Mouse (Mus musculus) spleen, postnatal 10 days (tissue): ENCODE data around the gene Utp20.

Experiments
- DNase-seq, 2 experiments: peaks; one replicate each; pipeline ENCODE4 v3.0.0; 2021 to 2022; ENCODE audit warnings: low spot score in 2 of 2

Utp20 gene

DNA sequence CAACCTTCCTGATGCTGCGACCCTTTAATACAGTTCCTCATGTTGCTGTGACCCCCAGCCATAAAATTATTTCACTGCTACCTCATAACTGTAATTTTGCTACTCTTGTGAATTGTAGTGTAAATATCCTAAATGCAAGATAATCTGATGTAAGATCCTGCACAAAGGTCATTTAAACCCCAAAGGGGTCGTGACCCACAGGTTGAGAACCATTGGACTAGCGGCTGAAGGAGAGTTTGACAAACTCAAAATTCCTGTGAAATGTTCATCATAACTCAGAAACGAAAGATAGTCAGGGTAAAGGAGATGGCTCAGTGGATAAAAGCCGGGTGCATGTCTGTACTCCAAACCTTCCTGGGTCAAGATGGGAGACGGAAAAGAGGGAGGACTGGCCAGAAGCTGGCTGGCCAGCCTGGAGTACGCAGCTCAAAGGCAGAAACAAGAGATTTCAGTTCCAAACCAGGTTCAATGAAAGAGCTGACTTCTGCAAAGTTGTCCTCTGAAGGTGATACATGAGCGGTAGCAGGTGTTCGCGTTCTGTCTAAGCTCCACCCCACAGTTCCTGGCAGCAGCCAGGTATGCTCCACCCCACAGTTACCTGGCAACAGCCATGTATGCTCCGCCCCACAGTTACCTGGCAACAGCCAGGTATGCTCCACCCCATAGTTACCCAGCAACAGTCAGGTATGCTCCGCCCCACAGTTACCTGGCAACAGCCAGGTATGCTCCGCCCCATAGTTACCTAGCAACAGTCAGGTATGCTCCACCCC is 109.4 kb downstream of the Utp20 start:
- no peak for DNase-seq

DNA sequence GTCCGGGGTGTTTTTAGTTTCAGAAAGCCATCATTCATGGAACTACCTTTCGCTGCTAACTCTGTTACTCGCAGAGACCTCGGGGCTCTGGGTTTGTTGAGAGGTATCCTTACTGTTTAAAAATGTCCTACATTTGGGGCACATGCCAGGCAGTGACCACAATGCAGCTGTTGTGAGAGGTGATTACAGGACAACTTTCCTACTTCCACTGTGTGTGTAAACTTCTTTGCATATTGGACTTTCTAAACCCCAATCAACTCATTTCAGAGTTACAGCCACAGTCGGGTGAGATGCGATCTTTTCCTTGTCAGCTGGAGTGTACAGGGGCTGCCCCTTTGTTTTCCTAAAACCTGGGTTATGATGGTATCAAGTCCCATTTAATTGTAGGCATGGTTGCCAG is 111.0 kb downstream of the Utp20 start:
- no peak for DNase-seq

DNA sequence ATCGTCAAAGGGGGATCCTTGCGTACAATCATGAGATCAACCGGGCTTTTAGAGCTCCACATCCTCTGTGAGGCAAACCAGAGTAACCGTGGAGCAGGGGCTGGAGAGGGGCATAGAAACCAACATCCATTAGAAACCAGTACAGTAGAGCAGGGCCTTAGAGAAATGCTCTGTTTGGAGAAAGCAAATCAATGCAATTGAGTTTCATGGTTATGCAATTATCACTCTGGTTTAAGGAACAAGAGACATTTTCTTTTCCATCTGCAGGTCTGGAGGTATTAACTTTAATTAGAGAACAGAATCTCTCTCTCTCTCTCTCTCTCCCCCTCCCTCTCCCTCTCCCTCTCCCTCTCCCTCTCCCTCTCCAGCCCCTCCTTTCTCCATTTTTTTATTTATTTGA is 111.9 kb downstream of the Utp20 start:
- no peak for DNase-seq

DNA sequence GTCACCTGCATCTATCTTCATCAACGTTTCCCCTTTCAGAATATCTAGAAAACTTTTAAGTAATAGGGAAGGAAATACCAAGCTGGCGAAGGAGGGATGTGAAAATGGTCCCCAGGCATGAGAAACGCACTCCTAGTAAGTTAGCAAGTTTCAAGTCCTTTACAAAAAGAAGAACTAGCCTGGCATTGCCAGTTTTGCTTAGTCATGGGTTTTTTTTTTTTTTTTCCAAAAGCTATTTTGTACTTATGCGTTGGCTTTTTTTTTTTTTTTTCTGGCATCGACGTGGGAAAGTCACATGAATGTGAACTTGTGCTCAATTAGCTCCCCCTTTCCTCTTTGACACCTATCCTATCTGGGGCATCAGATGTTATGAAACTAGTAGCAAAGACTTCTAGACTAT is 114.2 kb downstream of the Utp20 start:
- no peak for DNase-seq

DNA sequence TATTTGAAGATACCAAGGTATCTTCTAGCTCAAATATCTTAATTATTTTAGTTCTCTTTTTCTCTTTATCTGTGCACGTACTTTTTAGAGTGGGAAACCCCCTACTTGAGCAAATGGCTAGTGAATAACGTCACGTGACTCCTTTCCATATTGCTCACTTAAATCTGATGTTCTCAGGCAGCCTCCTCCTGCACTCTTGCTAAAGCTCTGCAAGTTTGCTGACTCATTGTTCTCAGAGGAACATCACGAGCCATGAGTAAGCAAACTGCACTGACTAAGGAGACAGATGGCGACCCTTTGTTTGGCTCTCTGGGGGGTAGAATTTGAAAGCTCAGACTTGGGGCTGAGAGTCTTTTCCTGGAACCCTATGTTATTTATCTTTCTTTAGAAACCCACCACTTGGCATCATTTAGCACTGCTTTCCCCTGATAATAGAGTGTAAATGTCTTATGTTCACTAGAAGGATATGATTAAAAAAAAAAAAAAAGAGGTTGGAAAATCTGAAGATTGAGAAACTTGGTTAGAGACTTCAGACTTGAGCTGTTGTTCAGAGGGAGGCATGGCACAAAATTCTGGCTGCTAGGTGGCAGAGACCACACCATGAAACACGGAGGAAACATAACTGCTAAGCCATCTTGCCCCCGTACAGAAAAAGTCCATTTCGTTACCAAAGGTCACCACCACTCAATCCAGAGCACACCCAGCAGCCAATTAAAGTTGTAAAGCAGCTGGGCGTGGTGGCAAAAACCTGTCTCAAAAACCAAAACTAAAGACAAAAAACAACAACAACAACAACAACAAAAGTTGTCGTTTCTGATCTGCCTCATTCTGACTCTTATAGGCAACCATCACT is 117.7 kb downstream of the Utp20 start:
- no peak for DNase-seq

DNA sequence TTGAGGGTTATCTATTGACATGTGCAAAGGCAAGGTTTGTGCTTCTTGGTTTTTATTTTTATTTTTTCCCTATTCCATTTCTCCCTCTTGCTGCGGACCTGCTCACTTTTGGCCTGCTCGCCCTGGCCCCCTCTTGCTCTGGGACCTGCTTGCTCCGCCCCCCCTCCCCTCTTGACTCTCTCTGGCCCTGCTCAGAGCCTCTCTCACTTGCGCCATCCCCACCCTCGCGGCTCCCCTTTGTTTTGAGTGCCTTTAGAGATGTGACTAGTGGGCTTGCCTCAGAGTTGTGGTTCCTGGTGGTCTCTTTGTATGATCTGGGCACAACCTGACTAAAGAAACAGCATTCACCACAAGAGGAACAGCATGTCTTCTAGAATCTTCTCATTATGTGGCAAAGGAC is 125.7 kb downstream of the Utp20 start:
- DNase-seq, result no peak
